Mouse (Mus musculus) layer of hippocampus, postnatal 10 days (tissue): ENCODE data around the gene Hsd17b2. TPM values are rescaled to one million over a fixed set of nuclear protein-coding genes. Genes with fewer than 3 reads are reported as not detected.

Experiments
- DNase-seq, 2 experiments: peaks; one replicate each; pipeline ENCODE4 v3.0.0; 2021; ENCODE audit warnings: low spot score in 2 of 2
- total RNA-seq, 2 experiments: library from RNA; stranded (reverse); gene quantifications; 2 replicates each; pipeline ENCODE4 v1.2.3; 2021

The Hsd17b2 gene
- total RNA-seq, 2 experiments from 2014 or later, result not detected

DNA sequence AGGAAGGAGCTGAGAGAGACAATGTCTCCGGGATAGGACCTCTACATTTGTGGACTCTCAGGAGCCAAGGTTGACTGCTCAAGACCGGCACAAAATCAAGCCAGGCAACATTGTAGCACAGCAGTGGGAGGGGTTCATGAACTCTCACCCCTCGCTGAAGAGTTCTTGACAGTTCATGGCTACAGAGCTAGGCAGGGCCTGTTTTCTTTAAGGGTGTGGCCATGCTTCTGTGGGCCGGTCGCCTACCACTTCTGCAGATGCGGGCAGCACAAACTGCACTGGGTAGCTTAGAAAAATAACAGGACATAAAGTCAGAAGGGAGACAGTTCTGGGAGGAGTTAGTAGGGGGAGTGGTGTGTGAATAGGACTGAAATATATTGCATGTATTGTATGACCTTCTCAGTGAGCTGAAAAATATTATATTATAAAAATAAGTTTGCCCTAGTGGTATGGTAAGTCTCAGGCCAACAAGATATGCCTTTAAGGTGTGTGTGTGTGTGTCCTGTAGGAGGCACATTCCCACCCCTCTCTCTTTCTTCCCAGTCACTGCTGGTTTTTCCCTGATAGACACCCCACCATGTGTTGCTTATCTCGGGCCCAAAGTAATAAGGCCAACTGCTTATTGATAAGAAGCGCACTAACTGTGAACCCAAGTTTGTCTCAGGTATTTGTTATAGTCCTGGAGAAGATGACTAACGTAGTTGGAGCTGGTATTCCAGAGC lies 69.6 kb downstream of the Hsd17b2 start:
- DNase-seq, result no peak

DNA sequence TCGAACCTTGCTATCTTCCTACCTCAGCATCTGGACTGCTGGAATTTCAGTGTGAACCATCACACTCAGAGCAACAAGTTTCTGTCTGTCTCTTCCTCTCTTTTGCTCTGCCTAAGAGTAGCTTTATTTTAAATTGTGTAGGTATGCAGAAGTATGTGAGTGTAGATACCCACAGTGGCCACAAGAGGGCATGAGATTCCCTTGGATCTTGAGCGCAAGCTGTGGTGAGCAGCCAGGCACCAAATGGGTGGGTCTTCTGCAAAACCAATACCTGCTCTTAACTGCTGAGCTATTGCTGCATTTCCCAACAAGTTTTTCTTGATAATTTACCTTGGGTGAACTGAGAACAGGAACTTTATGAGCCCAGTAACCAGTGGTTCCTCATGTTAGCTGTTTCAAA lies 70.4 kb downstream of the Hsd17b2 start:
- peak; percentile 41 to 61 for DNase-seq

DNA sequence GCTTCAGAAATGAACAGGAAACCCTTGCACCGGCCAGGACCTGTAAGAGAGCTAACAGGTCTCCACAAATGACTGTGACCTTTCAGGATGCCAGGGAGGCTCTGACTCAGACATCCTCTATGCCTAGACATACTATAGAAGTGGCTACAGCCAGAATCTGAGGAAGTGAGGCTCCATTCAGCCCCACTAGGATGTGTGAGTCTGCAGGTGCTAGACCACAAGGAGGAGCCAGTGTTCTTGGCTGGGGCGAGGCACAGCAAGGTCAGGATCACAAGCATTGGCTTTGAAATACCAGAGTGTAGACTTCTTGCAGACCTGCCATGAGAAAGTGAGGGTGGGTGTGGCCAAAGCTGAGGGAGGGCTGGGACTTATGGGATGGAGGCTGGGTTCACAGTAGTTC lies 70.9 kb downstream of the Hsd17b2 start:
- DNase-seq, result no peak

DNA sequence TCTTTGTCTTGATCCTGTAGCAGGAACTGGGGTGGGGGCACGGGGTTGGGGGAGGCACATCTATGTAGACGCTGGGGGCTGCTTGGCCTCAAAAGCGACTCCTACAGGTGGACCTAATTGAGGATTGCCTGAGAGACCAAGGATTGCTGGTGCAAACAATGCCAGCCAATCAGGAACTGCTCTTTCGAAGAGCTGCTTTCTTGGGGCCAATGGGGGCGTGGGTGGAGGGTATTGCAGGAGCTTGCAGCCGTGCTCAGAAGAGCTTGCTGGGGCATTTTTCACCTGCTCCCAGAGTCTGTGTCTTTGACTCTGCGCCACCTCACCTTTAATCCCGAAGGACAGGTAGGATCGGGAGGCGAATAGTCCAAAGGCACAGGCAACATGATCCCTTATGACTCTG lies 73.9 kb downstream of the Hsd17b2 start:
- DNase-seq, result no peak

DNA sequence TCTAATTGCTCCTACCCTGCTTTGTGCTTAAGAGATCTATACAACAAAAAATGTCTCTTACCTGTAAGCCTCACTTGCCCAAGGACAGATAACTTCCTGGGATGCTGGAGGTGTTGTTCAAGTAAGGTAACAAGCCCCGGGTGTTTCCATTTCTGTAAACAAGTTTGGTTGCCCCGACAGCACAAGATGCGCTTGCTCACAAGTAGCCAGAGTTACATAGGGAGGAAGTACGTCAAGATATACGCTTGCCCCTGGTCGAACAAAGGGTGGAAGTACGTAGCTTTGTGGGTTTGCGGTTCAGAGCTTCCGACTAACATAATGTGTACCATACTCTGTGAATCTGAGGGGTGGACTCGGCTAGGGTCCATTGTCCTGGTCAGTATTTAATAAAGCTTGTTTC lies 74.4 kb downstream of the Hsd17b2 start:
- no peak for DNase-seq

DNA sequence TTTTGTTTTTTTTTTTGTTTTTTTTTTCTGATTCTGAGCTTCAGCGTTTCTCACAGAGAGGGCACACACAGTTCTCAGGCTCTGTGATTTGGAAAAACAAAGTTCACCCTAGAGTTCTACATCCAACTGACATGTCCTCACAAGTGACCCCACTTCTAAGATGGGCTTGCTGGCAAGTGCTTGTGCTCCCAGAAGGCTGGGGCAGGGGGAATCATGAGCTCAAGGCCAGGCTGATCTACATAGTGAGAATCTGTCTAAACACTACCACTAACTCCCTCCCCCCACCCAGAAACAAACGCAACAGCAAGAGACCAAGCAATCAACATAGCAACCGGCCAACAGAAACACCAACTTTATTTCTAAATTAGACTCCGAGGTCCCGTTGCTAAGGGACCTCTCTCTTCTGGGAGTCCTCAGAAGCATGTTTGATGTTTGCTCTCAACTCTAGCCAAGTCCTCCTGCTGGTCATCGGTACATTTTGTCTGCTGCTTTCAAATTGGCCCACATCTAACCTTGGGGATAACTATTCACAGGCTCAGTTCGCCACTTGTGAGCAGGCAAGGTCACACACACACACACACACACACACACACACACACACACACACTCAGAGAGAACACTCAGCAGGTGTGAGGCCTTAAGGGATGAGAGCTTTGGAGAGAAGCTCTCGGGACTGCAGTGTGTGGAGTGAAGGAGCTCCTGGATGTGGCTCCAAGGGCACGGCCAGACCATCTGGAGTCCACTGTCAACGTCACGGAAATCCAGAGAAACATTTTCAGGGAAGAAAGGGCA lies 77.0 kb downstream of the Hsd17b2 start:
- no peak for DNase-seq

DNA sequence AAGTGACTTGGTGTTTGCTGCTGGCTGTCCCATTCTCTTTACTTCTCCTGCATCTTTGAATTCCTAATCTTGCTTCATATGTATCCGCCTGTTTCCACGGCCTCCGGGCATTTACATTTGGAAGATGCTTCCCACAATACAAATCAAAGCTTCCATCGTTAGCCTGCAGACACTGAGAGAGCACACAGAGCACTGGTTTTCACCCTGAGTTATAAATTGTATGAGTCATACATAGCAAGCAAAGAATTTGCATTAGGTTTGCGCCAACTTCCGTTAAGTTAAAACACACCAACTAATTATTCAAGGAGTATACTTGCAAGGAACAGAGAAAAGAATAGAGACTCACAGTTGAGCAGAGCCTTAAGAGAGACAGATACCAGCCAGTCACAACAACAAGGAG lies 77.6 kb downstream of the Hsd17b2 start:
- DNase-seq, result no peak

DNA sequence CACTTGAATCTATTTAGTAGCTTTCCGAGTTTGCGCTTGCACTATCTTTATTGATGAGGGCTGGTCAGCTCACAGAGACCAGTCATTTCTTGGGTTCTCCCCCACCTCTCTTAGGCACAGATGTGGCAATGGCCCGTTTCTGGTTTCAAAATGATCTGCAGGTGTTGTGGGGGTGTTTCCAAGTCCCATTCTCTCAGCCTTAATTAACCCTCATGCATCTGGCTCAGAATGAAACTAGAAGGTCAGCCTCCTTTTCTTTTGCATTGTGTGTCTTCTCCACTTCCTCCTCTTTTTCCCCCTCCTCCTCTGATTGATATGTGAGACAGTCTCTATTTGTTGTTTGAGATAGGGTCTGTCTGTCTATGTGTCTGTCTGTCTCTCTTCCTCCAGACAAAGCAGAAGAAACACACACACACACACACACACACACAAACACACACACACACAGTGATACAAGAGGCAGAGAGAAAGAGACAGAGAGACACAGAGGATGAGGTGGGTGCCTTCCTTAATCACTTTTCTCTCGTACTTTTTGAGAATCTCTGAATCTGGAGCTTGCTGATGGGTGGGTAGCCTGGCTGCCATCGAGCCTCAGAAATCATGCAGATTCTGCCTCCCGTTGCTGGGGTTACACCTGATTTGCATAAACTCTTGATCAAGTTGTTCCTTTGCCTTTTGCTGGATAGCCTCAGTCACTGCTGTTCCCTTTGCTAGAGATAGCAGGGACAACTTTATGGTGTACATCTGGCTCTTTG lies 79.8 kb downstream of the Hsd17b2 start:
- DNase-seq, result no peak

DNA sequence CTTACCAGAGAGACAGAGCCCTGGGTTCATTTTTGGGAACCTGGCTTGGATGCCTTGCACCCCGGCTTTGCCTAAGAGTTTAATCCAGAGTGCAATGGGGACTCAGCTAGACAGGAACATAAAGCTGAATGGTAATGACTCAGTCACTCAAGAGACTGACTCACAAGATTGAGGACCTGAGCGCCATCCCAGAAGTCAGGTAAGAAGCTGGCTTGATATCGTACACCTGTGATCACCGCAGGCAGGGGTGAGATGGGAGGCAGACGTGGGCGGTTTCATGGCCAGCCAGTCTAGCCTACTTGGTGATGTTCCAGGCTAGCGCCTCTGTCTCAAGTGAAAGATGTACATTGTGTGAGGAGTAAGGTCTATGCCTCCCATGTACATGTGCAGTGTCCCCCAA lies 81.3 kb downstream of the Hsd17b2 start:
- no peak for DNase-seq

DNA sequence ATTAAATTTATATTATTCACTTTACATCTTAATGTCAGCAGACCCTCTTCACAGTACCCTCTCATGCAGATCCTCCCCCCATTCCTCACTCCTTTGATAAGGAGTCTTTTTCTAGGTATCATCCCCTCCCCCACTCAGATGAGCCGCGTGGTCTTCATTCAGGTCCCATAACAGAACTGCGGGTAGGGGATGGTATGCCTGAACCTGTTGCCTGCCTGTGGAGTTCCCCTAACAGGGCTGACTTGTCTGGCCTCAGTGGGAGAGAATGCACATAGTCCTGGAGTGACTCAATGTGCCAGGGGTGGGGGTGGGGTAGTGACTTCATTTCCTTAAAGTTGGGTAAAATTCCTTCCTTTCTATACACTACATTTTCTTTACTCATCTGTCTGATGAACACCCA lies 84.7 kb downstream of the Hsd17b2 start:
- no peak for DNase-seq

DNA sequence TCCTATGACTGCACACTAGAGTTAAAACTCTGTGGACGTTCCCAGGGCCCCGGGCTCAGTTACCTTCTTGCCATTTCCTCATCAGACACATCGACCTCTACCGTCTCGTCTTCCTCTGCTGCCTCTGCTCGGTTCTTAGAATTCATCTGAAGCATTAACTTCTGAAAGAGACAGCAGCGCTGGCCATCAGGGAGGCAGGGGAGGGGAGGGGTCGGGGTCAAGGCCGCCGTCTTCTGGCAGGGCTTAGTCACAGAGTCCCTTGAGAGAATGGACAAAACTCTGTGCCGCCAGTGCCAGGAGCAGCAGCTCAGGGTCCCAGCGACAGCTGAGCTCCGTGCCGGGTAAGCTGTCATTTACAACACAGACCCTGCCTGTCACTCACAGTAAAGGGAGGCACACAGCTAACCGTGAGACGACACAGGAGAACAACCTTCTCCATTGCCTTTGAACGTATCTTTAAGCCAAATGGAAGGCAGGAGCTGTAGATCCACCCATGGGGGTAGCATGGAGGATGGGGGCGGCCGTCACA lies 91.0 kb downstream of the Hsd17b2 start:
- no peak for DNase-seq

DNA sequence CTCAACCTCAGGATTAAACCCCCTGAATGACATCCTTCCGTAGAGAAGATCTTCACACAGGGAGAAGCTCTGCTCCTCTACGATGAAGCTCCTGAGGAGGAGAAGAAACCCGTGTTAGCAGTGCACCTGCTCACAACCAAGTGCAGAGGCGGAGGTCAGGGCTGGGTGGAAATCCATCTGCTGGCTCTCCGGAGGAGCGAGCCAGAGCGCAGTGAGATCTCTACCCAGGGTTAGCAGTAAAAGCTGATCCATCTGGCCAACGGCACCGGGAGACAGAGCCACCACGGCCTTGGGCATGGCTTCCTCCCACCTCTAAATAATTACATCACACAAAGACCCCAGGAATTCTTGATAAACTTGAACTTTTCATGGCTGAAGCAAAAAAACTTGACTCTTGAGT lies 92.9 kb downstream of the Hsd17b2 start:
- no peak for DNase-seq

DNA sequence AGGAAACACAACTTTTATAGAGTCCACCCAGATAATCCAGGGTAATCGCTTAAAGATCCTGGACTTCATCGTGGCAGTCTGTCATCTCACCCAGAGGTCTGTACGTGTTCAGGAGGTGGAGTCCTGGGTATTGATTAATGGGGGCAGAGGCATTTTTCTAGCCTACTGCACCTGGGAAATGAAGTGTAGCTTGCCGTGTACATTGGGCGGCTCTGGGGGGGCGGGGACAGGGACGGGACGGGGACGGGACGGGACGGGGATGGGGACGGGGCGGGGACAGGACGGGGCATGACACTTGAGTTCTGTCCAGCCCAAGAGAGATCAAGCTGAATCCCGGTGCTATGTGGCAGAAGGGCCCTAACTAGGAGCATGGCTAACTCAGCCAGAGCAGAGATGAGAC lies 94.8 kb downstream of the Hsd17b2 start:
- no peak for DNase-seq

DNA sequence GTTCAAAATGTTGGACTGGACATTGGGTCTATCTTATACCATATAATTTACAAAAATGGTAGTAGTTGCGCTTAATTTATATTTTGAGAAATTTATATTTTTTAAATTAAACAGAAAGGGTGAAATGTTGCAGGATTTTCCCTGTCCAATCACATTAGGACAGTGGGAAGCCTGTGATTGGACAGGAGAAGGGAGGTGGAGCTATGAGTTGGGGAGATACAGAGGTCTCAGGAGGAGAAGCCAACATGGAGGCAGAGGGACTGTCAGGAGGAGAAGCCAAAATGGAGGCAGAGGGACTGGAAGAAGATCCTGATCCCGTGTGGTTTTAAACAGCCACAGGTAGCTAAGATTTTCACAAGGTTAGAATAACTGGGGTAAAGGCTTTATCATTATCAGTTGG lies 96.4 kb downstream of the Hsd17b2 start:
- DNase-seq, result no peak

DNA sequence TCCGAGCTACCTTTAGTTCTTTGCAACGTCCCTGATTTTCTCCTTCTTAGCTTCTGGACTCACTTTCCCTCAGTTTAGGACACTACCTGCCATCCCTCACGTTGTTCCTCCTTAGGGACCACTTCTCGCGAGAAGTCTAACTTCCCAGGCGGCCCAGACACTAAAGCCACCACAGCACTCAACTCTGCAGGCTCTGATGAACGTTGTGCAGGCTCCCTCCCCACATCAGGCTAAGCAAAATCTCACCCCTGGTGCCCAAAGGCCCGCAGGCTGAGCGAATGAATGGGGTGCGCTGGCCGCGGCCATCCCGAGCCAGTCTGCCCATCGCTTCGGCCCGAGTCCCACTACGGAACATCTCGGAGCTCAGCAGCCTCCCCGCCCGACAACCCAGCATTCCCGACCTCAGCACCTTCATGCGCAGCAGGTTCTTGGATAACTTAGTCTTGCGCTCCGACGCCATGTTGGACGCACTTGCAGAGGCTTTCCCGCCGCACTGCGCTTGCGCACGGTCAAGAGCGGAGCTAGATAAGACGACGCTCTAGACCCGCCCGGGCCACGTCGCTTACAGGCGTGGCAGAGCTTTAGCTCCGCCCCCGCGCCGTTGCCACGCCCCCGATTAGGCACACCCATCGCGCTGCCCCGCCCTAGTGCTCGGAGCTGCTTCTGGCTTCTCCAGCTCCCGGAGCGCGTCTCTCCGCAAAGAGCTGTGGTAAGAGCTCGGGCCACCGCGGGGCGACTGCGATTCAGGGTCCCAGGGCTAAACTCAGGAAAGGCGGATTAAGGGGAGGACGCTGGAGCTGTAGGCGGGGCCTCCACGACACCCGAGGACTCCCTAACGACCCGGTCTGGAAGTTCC lies 100.0 kb downstream of the Hsd17b2 start, which contains the start of gene Mphosph6:
Gene Mphosph6 (minus strand): TSS at position 501 of the 856 bp plus-strand sequence.
- peak; percentile 95 to 97 for DNase-seq

DNA sequence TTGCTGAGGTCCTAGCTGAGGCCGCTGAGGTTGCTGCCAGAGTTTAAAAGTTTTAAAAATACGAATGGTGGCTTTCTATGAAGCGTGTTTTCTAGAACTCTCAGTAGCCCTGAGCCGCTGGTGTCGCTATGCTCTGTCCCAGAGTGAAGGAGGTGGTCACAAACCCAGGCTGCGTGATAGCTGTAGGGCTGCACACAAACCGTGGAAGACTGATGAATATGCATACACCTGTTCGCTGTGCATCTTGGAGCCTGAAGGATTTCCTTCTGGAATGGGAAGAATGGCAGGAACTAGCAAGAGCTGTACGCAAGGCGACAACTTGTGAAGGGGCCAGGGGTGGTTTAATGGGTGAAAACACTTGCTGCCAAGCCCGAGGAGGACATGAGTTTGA lies 100.6 kb downstream of the Hsd17b2 start:
- DNase-seq, result no peak

DNA sequence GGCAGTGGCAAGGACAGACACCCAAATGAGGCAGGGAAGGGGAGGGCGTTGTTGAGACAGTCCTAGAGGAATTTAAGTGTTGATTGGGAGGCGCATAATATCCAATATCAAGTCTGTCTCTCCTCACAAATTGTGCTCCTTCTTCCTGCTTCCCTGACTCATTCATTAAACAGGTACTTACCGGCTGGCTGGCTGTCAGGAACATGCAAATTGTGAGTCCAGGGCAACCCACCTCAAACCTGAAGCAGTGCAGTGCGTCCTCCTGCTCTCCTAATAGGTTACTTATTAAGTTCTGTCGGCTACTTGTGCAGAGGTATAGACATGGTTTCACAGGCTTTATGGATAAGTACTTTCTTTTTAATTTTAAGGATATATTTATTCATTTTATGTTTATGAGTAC lies 103.7 kb downstream of the Hsd17b2 start:
- DNase-seq, result no peak
